Mouse (Mus musculus) CH12.LX (cell line): ENCODE results near the gene Klrb1b. TPM values are rescaled to one million over a fixed set of nuclear protein-coding genes. Genes with fewer than 3 reads are reported as not detected.

Experiments used
- DNase-seq: peaks from one replicate; pipeline ENCODE4 v3.0.0-alpha.2; 2013; ENCODE audit errors: extremely low read depth
- H3K27ac ChIP-seq: 2 replicates; pipeline ENCODE4 v1.5.1; 2012; ENCODE audit warnings: low read depth, mild to moderate bottlenecking, control low read depth, moderate library complexity; ENCODE audit not compliant: insufficient read depth
- H3K27me3 ChIP-seq: replicated peaks from 2 replicates; pipeline ENCODE3; 2012; ENCODE audit warnings: inconsistent platforms
- H3K36me3 ChIP-seq, 2 experiments: replicated peaks in 1 of 2; 2 replicates each; pipeline versions ENCODE3 to v1.6.1; 2012; ENCODE audit warnings: inconsistent platforms in 1 of 2, low read length in 1 of 2, mild to moderate bottlenecking in 1 of 2, mixed read lengths in 1 of 2, moderate library complexity in 1 of 2; ENCODE audit not compliant: control insufficient read depth in 1 of 2, insufficient read depth in 1 of 2
- H3K4me1 ChIP-seq, 2 experiments: 2 replicates each; pipeline ENCODE4 v1.6.1; 2012; ENCODE audit warnings: inconsistent platforms in 1 of 2, moderate library complexity in 1 of 2; ENCODE audit not compliant: insufficient read depth in 2 of 2, control insufficient read depth in 1 of 2
- H3K4me2 ChIP-seq: 2 replicates; pipeline ENCODE4 v1.6.1; 2012; ENCODE audit warnings: low read depth, mild to moderate bottlenecking, control low read depth; ENCODE audit not compliant: poor library complexity, insufficient read depth, severe bottlenecking
- H3K4me3 ChIP-seq, 3 experiments: fragments of 150-350 bp in 1 of 3; sonication (generic) in 1 of 3; replicated peaks in 1 of 3; 2 replicates each; pipeline versions ENCODE3 to v1.5.1; 2011 to 2012; ENCODE audit warnings: low read depth in 2 of 3, low read length in 2 of 3, mild to moderate bottlenecking in 2 of 3, moderate library complexity in 2 of 3, control low read depth in 1 of 3, improper control_type of control experiment in 1 of 3, inconsistent platforms in 1 of 3, mixed read lengths in 1 of 3; ENCODE audit not compliant: poor library complexity in 1 of 3
- H3K79me2 ChIP-seq: replicated peaks from 2 replicates; pipeline ENCODE4 v1.6.1; 2012; ENCODE audit warnings: mild to moderate bottlenecking, moderate library complexity; ENCODE audit not compliant: control insufficient read depth, poor library complexity, insufficient read depth, severe bottlenecking; ENCODE audit errors: extremely low read depth
- H3K9ac ChIP-seq: 2 replicates; pipeline ENCODE4 v1.6.1; 2012; ENCODE audit warnings: low read depth, mild to moderate bottlenecking, control low read depth, moderate library complexity; ENCODE audit not compliant: insufficient read depth
- H3K9me3 ChIP-seq: replicated peaks from 2 replicates; pipeline ENCODE3; 2012; ENCODE audit warnings: low read length, inconsistent platforms, mixed read lengths
- CTCF ChIP-seq, 2 experiments: IDR thresholded peaks in 1 of 2; conservative IDR thresholded peaks in 1 of 2; 2 replicates each; pipeline ENCODE4 v1.5.1; 2011 to 2012; ENCODE audit warnings: low read depth in 2 of 2, low read length in 2 of 2, improper control_type of control experiment in 1 of 2, inconsistent platforms in 1 of 2, mild to moderate bottlenecking in 1 of 2, moderate library complexity in 1 of 2
- KAT2A ChIP-seq: IDR thresholded peaks from 2 replicates; pipeline ENCODE4 v1.6.1; 2012; ENCODE audit warnings: low read length, improper control_type of control experiment, inconsistent platforms; ENCODE audit not compliant: insufficient replicate concordance
- MAFK ChIP-seq: IDR thresholded peaks from 2 replicates; pipeline ENCODE4 v1.6.1; 2011; ENCODE audit warnings: low read length, improper control_type of control experiment; ENCODE audit not compliant: insufficient replicate concordance
- MXI1 ChIP-seq: IDR thresholded peaks from 2 replicates; pipeline ENCODE4 v1.6.1; 2011; ENCODE audit warnings: mild to moderate bottlenecking, low read depth, low read length, improper control_type of control experiment
- POLR2A ChIP-seq: IDR thresholded peaks from 2 replicates; pipeline ENCODE4 v1.6.1; 2011; ENCODE audit warnings: low read depth, mild to moderate bottlenecking, improper control_type of control experiment, low read length
- POLR2AphosphoS2 ChIP-seq: IDR thresholded peaks from 2 replicates; pipeline ENCODE4 v1.6.1; 2011; ENCODE audit warnings: low read depth, low read length, improper control_type of control experiment
- RAD21 ChIP-seq: IDR thresholded peaks from 2 replicates; pipeline ENCODE4 v1.6.1; 2011; ENCODE audit warnings: low read depth, mild to moderate bottlenecking, low read length, improper control_type of control experiment, moderate library complexity
- SIN3A ChIP-seq: IDR thresholded peaks from 2 replicates; pipeline ENCODE4 v1.6.1; 2012; ENCODE audit warnings: low read length, improper control_type of control experiment, inconsistent platforms
- SMC3 ChIP-seq: IDR thresholded peaks from 2 replicates; pipeline ENCODE4 v1.6.1; 2011; ENCODE audit warnings: low read depth, low read length, improper control_type of control experiment
- TBP ChIP-seq: conservative IDR thresholded peaks from 2 replicates; pipeline ENCODE4 v1.6.1; 2011; ENCODE audit warnings: low read depth, low read length, improper control_type of control experiment
- TCF12 ChIP-seq: IDR thresholded peaks from 2 replicates; pipeline ENCODE4 v1.6.1; 2014; ENCODE audit warnings: low read depth, mild to moderate bottlenecking, inconsistent platforms, low read length, improper control_type of control experiment
- ZC3H11A ChIP-seq: IDR thresholded peaks from 2 replicates; pipeline ENCODE4 v1.6.1; 2012; ENCODE audit warnings: low read depth, mild to moderate bottlenecking, inconsistent platforms, low read length, improper control_type of control experiment
- ZKSCAN1 ChIP-seq: IDR thresholded peaks from 2 replicates; pipeline ENCODE4 v1.6.1; 2012; ENCODE audit warnings: low read depth, inconsistent platforms, low read length, improper control_type of control experiment, borderline replicate concordance
- ZMIZ1 ChIP-seq: IDR thresholded peaks from 2 replicates; pipeline ENCODE4 v1.6.1; 2012; ENCODE audit warnings: low read depth, mild to moderate bottlenecking, inconsistent platforms, low read length, improper control_type of control experiment
- dilution Hi-C: fragments of 300-500 bp; cut with MboI; formaldehyde crosslinking; loops from 2 replicates; pipeline ENCODE4 v1.14.3; 2020; ENCODE audit warnings: low sequenced_read_pairs; ENCODE audit not compliant: extremely low pct_unique_long_range_greater_than_20kb, extremely low pct_ligation_motif_present
- in situ Hi-C: fragments of 300-500 bp; cut with MboI; formaldehyde crosslinking; loops from 3 replicates; pipeline ENCODE4 v1.14.3; 2019; ENCODE audit warnings: low sequenced_read_pairs, low pct_ligation_motif_present, low pct_unique_long_range_greater_than_20kb, mixed read lengths
- polyA plus RNA-seq: library from polyadenylated mRNA; unstranded; fragments of >175 nt; gene quantifications from 2 replicates; pipeline ENCODE4 v1.2.1, GENCODE M21; 2012; ENCODE audit warnings: low read depth; ENCODE audit not compliant: insufficient read length
- total RNA-seq, 2 experiments: library from RNA; depleted of rRNA; stranded (reverse); fragments of 300-350 nt in 1 of 2; fragments of >200 nt in 1 of 2; gene quantifications; 2 replicates each; pipeline ENCODE4 v1.2.3; 2012 to 2014

Gene Klrb1b
- total and polyA plus RNA-seq, 3 experiments = not detected

DNA sequence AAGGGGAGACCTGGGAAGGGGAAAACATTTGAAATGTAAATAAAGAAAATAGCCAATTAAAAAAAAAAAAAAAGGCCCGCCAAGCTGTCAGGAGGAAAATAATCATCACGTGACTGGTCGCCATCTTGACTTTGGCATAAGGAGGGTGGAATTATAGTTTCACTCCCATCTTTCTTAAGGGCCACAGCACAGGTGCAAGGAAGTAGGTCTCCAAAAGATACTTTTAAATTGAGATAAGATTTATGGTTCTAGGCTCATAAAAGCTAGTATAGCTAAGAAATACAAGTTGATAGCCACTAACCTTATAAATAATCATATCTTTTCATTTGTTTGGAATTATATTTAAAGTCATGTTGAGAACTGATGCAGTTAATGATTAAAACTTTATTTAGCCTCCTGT, 28.8 kb upstream of the Klrb1b start:
- Histone ChIP-seq H3K27me3 (no peaks in the 10 kb centered on the region), H3K79me2 (peaks cover 47% of the 10 kb centered on the region), H3K9me3 (no peaks in the 10 kb centered on the region), H3K4me1 (peaks cover 20 to 53% of the 10 kb centered on the region in 2 experiments), H3K27ac (no peak overlapping the region), H3K4me3 (no peak overlapping the region), H3K36me3 (peaks cover 14 to 43% of the 10 kb centered on the region in 2 experiments), H3K9ac (no peak overlapping the region), H3K4me2 (no peak overlapping the region)
- dilution Hi-C loops = no loop called here
- no peak for DNase-seq
- no peak for TF ChIP-seq TCF12
- no peak for TF ChIP-seq SIN3A
- TF ChIP-seq POLR2A = no peak
- no peak for TF ChIP-seq MAFK
- no peak for TF ChIP-seq KAT2A
- no peak for TF ChIP-seq MXI1
- TF ChIP-seq ZMIZ1 = no peak
- TF ChIP-seq POLR2AphosphoS2 = no peak
- TF ChIP-seq TBP = no peak
- no peak for TF ChIP-seq ZKSCAN1
- in situ Hi-C loops = no loop called here

DNA sequence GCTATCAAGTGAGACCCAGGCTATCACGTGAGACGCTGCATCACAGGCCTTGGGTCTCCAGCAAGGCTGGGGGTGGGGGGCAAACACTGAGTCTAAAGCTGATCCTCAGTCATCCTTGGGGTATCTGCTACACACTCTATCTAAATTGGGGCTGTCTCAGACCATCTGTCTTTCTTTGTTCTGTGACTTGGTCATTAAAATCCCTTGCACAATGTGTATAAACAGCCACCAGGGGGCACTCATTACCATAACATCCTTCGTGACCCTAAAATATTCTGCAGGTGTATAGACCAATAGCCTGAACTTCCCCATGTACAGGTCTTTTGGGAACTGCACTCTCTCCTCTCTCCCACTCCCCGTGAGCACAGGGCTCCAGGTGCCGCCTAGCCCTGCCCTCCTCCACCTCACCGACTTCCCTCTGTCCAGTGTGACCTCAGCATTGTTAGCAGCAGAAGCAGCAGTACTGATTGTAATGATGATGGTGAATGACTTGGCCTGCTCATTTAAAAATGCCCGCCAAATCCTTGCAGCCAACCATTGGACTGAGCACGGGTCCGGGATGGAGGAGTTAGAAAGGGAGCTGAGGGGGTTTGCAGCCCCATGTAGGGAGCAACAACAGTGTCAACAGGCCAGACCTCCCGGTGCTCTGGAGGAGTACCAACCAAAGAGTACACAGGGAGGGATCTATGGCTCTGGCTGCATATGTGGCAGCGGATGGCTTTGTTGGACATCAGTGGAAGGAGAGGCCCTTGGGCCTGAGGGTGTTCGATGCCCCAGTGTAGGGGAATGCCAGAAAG, 28.1 kb upstream of the Klrb1b start:
- dilution Hi-C loops = no loop called here
- H3K4me1 ChIP-seq = peaks cover 20 to 53% of the 10 kb centered on the region in 2 experiments
- H3K27me3 ChIP-seq = no peaks in the 10 kb centered on the region
- in situ Hi-C loops = no loop called here
- no peak overlapping the region for H3K4me2 ChIP-seq
- H3K79me2 ChIP-seq = peaks cover 42% of the 10 kb centered on the region
- H3K36me3 ChIP-seq = peaks cover 20 to 50% of the 10 kb centered on the region in 2 experiments
- no peaks in the 10 kb centered on the region for H3K9me3 ChIP-seq
- peak; percentile 79 for TF ChIP-seq SMC3
- peak; percentile 55 for TF ChIP-seq ZC3H11A
- no peak for TF ChIP-seq MAFK
- TF ChIP-seq CTCF (conservative IDR thresholded peaks at IDR 0.05 in 1 of 2, IDR thresholded peaks at IDR 0.05 in 1 of 2; ENCODE audit: low read depth in 2 of 2, low read length in 2 of 2) = peak; percentile 44 to 80
- TF ChIP-seq RAD21 = peak; percentile 88
- peak; percentile 46; the same call in 1 of the 2 replicates for TF ChIP-seq POLR2A
- no peak overlapping the region for H3K9ac ChIP-seq
- H3K4me3 ChIP-seq = no peak overlapping the region
- DNase-seq = peak; percentile 81
- 0 out of 2 replicates have a peak overlapping the region, but pooled peaks have one; percentile 1 for H3K27ac ChIP-seq
